Mouse (Mus musculus) lung, adult 2 months (tissue): ENCODE results near the gene Top3b.

Experiments
- CTCF ChIP-seq: fragments of 200-500 bp; IDR thresholded peaks from 2 replicates; pipeline ENCODE4 v1.5.1; 2011; ENCODE audit warnings: mild to moderate bottlenecking, low read length, control low read depth; ENCODE audit not compliant: insufficient read depth
- POLR2A ChIP-seq: fragments of 200-500 bp; IDR thresholded peaks from 2 replicates; pipeline ENCODE4 v1.6.1; 2011; ENCODE audit warnings: low read depth, mild to moderate bottlenecking, control low read depth, low read length, borderline replicate concordance; ENCODE audit errors: extremely low read depth

GRCm38 (mm10) chr16:16924481-16924880, 53.9 kb downstream of the Top3b start:
- no peak for TF ChIP-seq CTCF
- no peak for TF ChIP-seq POLR2A
